Mouse (Mus musculus) thymus, postnatal 14 days (tissue): ENCODE results near the gene Osbpl9.

ENCODE experiments used
- DNase-seq: peaks from one replicate; pipeline ENCODE4 v3.0.0; 2021

The Osbpl9 gene

GRCm38 (mm10) chr4:109021976-109022375, 180.1 kb downstream of the Osbpl9 start:
- DNase-seq: no peak

DNA sequence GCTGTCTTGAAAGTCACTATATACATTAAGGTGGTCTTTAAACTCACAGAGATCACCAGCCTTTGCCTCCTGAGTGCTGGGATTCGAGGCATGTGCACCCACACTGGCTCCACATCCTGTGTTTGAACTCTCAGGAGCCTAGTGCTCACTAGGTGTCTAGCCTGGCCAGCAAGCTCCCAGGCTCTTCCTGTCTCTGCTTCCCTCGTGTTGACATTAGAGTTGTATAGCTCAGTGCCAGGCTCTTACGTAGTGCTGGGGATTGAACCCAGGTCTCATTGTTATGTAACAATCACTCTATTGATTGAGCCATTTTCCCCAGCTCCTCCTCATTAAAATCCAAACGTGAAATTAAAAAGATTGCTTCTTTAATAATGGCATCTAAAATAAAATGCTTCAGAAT, 182.8 kb downstream of the Osbpl9 start:
- DNase-seq: no peak

DNA sequence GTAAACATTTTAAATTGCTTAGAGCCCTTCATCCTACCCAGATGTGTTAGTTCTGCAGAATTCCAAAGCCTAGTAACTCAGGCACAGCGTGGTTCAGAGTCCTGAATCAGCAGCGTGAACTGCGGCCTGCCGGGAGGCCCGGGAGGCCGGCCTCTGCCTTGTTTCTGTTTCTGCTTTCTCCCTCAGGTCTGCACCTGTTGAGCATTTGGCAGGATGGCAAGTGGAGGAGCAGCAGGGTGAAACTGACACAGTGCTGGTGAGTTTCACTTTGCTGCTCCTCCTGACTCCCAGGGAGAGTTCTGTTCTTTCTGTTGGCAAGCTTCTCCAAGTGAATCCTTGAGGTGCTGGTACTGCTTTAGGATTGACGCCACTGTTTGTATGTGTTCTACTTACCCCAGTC, 184.6 kb downstream of the Osbpl9 start:
- DNase-seq: no peak

DNA sequence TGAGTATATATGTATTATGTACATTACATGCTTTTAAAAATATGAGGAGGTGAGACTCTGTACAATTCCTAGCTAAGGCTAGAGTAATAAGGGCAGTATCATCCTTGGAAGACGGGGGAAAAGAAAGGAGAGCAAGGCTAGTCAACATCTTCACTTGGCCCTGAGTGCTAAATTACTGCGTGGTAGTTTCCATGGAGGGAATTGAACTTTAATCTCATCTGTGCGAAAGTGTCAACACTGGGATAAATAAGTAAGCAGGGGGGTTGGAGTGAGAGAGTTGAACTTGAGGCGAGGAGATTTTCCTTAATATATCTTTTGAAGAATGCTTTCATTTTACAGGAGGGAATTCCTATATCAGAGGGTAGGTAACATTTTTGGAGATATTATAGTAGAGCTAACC, 188.0 kb downstream of the Osbpl9 start:
- no peak for DNase-seq
